Mouse (Mus musculus) megakaryocyte-erythroid progenitor cell, adult 5 weeks (primary cell): Measurements from ENCODE around the gene Accs. TPM values are rescaled to one million over a fixed set of nuclear protein-coding genes. Genes with fewer than 3 reads are reported as not detected.

Source experiments
- polyA plus RNA-seq: library from polyadenylated mRNA; stranded (reverse); fragments of >175 nt; gene quantifications from 2 replicates; pipeline ENCODE4 v1.2.3, GENCODE M21; 2012

The Accs gene
- 13.6 and 15.0 TPM in 2 replicates for polyA plus RNA-seq

GRCm38 (mm10) chr2:93849505-93850089 is at the start of gene Accs:
Gene Accs (minus strand): TSS chr2:93849943.

GRCm38 (mm10) chr2:93869107-93869600 is 19.4 kb upstream of the Accs start, which contains the start of gene Accsl:
Gene Accsl (minus strand): TSS chr2:93869157.

GRCm38 (mm10) chr2:93822045-93822749 is 27.5 kb downstream of the Accs start, which contains the start of gene Ext2:
Gene Ext2 (minus strand): TSS chr2:93822568.

Other genes starting within 250 kb of the Accs start
- gene Alx4, start 207.6 kb downstream of the Accs start, polyA plus RNA-seq: not detected in 2 replicates
- 42.9 and 45.3 TPM in 2 replicates for gene Ext2, start 27.4 kb downstream of the Accs start, polyA plus RNA-seq
- gene Accsl, start 19.2 kb upstream of the Accs start, polyA plus RNA-seq: not detected in 2 replicates
- 1.8 and 2.3 TPM in 2 replicates for gene Gm13889, start 107.3 kb upstream of the Accs start, polyA plus RNA-seq
- not detected in 2 replicates for gene Gm27027, start 146.4 kb upstream of the Accs start, polyA plus RNA-seq
- gene Alkbh3, start 160.9 kb upstream of the Accs start, polyA plus RNA-seq: 34.0 and 39.9 TPM in 2 replicates